Mouse (Mus musculus): Measurements from ENCODE around the gene Eml5.

Eml5 gene

DNA sequence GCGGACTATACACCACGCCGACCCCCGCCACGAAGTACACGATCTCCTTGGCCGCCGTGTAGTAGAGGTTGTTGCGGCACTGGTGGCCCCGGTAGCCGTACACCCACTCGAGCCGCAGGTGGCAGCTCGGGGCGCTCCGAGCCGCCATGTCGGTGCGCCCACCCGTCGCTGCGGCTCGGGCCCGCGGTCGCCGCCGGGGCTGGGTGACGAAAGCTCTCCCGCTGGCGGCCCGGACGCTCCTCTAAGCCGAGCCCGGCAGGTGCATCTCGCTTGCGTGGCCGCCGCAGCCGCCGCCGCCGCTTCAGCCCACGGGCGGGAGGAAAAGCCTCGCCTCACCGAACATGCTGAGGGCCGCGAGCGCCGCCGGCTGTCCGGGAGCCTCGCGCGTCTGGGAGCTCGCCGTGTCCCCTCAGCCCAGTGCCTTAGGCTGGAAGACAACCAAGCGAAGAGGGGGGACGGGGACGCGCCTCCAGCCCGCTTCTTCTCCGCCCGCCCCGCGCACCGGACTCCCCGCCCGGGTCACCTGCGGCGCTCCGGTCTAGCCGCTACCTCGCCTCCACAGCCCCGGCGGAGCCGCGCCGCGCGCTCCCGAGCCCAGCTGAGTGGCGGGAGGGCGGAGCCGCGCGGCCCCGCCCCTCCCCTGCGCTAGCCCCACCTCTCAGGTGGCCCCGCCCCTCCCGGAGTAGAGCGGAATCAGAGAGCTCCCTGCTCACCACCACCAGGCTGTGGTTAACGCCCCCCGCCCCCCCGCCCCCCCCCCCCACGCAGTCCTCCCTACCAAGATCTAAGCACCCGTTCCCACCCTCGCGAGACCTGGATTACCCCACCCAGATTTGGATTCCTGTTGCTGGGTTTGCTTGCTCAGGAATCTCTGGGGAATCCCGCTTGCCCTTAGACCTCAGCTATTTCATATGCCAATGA, at the start of gene Eml5:
TSS of gene Eml5 (minus strand) at position 604 of the 921 bp plus-strand sequence.
- DNase-seq (ENCODE audit: low spot score) = peak; percentile 90

DNA sequence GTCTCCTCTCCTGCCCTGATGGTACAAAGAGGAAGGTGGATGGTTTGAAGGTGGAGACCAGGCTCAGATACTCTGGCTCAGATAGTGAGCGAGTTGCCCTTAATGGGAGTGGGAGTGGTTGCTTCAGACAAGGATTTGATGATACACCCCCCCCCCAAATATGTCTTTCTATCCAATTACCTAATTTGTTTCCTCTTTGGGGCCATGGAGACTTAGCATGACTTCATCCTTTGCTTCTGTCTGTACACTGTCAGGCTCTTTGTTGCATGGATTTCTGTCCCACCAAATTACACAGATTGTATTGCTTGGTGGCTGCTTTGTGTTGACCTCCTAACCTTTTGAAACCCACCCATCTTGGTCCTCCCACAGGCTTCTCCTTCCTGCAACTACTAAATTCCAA, 31.6 kb upstream of the Eml5 start:
- no peak for DNase-seq (ENCODE audit: low spot score)

DNA sequence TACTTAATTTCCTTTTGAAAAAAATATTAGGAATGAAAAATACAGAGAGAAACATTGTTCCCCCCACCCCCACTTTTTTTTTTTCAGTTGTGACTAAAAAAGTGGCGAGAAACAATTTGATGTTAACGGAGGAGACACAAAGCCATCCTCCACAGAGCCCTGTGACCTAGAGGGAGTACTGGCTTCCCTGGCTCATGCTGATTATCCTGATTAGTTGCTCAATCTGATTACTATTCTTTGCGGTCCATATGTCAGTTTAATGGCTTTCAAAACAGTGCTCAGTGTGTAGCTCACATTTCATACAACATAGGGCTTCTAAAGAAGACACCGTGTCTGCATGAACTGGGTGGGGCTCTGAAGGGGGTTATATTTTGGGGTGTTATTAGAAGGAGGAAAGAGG, 31.2 kb upstream of the Eml5 start:
- DNase-seq (ENCODE audit: low spot score) = no peak

DNA sequence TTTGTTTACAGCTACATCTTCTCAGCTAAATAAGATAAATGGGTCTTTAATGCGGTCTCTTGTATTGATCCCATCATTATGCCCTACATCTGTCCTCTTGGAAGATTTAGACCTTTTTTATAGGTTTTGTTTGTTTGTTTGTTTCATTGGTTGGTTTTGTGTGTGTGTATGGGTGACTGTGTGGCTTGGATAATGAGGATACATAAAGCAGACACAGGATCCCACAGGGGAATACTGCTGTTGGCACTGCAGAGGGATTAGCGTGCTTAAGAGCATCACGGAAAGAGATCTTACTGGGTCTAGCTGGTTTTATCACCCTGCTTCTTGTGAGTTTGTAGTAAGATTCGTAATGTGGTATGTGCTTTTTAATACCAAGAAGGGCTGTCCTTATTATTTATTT, 29.9 kb upstream of the Eml5 start:
- DNase-seq (ENCODE audit: low spot score) = no peak

DNA sequence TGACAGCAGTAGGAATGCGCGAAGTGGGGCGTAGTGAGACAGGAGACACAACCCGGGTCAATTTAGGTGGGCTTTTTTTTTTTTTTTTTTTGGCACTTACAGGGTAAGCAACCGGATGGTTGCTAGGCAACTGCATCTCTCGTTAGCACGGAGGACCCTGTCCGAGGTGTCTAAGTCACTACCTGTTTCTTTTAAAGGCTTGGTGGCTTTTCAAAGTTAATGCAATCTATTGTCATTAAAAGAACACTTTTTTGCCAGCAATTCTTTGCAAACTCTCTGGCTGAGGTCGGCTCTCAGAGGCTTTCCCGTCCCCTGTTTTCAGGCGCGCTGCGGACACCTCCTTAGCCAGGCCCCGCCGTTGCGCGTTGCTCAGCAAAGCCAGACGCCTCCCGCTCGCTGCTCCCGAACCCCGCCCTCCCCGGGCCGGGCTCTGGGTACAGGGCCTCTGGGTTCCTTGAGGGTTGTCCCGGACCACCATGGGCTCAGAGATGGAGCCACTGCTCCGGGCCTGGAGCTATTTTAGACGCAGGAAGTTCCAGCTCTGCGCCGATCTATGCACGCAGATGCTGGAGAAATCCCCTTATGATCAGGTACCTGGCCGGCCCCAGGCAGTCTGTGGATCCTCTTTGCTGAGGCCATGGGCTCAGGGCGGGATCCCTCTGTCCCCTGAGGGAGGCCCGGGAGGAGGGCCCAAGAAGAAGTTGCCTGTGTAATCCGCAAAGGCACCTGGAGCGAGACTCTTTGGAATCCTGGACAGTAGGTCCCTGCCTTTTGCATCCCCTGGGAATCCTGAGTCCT, 19.1 kb upstream of the Eml5 start, which contains the start of gene Ttc8:
TSS of gene Ttc8 (plus strand) at position 381 of the 798 bp plus-strand sequence.
- DNase-seq (ENCODE audit: low spot score) = peak; percentile 92

DNA sequence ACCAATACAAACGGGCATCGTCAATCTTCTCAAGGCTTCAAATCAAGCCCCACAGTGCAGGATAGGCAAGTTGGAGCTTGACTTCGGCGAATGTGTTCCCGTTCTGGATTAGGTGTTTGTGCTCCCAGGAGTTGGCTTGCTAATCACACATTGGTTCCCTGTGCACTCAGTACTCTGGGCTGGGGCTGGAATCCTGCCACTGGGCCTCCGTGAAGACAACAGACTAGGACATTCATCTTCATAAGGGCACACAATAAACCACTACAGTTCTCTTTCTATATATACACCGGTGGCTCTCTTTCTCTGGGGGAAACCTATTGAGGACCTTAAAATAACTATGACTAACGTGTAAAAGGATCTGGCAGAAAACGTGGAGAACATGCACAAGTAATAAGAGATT, 8.8 kb upstream of the Eml5 start:
- DNase-seq (ENCODE audit: low spot score) = no peak

DNA sequence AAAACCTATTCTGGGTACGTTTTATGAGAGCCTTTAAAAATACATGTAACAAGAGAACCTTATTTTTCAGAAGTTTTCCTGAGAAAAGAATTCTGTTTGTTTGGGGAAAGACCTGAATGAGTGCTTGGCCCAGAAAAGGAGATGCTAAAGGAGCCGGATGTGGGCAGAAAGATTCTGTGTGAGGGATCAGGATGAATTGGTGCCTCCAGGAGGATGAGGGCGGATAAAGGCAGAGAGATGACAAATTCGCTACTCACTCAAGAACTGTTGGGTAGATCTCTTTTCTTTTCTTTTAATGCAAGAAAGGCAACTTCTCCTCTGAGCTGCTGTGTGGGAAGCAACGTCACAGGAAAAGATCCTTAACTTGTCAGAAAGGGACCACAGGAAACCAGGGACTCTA, 4.2 kb upstream of the Eml5 start:
- no peak for DNase-seq (ENCODE audit: low spot score)

DNA sequence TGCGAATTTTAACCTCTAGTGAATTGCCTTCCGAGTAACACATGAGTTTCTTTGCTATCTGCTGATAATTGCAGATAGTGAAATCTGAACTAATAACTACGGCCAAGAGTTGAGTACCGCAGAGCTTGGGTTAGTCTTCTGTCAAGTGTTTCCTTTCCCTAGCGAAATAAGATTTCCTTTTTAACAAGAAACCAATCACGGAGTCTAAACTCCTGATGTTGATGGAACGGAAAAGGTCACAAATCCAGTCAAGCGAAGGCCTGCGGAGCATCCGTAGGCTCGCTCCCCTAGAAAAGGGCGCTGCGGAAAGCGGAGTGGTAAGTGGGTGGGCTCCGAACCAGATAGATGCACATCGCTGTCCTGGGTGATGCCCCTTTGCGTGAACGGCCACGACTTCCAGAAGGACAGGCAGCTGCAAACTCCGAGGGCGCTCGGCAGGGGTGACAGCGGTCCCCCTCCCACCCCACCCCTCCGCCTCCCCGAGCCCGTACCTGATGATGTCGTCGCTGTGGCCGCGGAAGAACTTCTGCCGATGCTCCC, 873 bp downstream of the Eml5 start:
- peak; percentile 50 for DNase-seq (ENCODE audit: low spot score)

DNA sequence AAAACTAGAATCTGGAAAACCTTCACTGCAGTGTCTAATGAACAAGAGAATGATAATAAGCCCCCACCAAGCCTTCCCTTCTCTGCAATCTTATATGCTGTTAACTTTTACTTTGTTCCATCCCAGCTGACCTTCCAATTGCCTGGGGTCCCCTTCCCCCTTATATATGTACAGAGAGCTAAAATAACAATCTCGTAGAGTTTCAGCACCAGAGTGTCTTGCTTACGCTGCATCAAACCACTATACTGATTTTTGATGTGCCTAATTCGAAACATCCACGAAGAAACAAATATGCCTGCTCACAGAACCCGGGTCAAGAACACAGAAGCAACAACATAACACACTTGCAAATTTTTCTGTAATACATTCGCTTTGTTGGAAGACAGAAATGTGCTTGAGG, 1.6 kb downstream of the Eml5 start:
- DNase-seq (ENCODE audit: low spot score) = no peak

DNA sequence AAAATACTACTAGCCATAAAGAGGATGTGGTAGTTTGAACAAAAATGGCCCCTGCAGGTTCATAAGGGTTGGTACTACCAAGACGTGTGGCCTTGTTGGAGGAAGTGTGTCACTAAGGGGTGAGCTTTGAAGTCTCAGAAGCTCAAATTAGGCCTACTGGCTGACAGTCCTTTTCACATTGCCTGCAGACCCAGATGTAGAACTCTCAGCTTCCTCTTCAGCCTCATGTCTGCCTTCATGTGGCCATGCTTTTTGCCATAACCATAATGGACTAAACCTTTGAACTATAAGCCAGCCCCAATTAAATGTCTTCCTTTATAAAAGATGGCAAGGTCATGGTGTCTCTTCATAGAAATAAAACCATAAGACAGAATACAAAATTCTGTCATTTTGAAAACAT, 4.5 kb downstream of the Eml5 start:
- no peak for DNase-seq (ENCODE audit: low spot score)

DNA sequence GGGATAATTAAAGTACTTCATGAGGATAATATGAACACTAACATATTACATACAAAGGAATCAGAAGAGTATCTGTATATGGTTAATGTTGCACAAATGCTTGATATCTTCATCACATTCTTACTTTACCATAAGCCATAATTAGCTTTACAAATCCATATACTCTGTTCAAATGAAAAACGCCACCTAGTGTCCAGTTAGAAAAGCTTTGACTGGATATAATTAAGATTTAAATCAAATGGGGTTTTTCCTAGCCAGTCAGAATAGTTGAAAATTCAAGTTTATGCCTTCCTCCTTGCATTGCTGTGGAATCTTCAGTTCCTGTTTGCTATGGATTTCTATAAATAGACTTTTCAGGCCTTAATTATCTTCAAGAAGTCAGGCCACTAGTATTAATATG, 16.8 kb downstream of the Eml5 start:
- DNase-seq (ENCODE audit: low spot score) = no peak

DNA sequence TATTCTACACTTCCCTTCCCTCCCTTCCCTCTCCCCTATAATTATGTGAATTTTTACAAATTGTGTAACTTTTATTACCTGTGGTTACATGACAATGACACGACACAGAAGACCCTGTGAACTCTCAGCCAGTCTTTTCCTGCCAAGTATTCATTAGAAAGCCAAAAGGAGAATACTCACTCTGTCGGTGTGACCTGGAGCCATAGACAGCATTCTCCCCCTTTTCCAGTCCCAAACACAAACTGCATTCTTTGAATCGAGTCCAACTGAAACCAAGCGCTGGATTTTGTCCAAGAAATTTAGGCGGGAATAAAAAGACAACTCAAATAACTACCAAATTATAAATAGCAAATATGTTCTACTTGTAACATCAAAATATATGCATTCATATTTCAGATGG, 19.5 kb downstream of the Eml5 start:
- DNase-seq (ENCODE audit: low spot score) = no peak

DNA sequence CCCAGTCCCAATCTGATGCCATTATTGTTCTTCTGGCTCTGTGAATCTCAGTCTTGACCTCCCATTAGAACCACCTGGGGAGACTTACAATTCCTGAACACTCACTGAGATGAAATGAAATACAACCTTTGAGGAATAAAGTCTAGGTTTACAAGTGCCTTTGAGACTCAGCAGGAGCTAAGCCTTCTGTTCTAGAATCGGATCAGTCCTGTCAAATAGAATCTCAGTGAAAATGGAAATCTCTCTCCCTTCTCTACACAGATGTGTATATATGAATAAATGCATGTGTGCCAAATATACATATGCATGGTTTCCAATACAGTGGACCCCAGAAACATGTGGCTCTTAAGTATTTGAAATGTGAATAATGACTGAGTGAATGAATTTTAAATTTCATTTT, 22.6 kb downstream of the Eml5 start:
- no peak for DNase-seq (ENCODE audit: low spot score)

DNA sequence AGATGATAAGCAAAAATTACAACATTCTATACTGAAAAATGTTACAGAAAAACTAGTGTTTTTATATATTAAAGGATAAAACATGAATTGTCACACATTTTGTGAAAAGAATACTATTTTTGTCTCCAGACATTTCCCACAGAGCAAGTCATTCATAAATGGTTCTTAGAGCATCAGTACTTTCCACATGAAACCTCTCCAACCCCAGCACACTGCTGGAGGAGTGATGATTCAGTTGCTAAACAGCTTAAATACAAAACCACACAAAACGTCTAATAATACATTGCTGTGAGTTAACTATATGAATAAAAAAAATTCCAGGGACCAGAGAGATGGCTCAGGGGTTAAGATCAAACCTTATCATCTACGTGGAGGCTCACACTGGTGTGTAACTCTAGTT, 26.1 kb downstream of the Eml5 start:
- DNase-seq (ENCODE audit: low spot score) = no peak

DNA sequence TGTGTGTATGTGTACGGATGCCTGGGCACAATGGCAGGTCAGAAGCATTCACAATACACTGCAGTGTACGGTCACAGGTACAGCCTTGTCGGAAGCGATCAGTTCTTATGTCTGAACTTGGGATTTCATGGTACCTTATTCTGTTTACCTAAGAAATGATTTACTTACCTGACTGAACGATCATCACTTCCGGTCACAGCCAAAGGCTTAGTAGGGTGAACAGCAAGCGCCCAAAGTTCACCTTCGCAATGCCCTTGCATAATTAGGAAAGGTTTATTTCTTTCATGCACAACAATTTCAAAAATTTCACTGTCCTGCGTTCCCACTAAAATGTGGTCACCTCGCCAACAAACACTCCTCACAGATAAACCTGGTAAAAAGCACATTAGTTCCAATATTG, 28.4 kb downstream of the Eml5 start:
- no peak for DNase-seq (ENCODE audit: low spot score)

DNA sequence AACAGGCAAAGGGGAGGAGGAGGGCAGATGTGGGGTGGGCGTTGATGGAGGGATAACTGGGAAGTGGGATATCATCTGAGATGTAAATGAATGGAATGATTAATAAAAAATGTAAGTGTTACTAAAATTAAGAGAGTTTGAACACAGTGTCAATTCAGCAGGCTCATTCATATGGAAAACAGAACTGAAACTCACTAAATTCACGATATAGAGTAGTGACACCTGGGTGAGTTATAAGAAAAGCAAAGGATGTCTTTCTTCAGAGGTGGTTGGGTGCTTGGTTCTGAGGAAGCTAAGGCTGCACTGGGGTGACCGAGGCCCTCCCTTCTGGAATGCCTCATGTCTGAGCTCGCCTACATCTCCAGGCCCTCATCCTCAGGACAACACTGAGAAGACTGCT, 37.8 kb downstream of the Eml5 start:
- no peak for DNase-seq (ENCODE audit: low spot score)

DNA sequence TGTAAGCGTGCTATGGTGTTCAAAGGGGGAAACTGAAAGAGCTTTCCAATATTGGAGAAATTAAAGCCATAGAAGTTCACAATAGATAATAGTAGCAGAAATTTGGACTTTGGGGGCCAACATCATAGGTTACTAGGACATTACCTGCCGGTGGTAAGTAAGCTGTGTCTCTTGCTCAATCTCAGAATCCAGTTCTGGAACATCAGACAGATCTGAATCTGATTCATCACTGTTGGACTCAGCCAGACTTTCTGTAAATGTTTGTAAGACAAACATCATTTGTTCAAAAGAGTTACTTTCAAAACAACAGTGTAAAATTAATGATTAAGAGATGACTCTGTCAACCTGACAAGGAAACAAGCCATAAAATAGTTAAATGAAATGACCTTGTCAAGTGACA, 41.0 kb downstream of the Eml5 start:
- no peak for DNase-seq (ENCODE audit: low spot score)

DNA sequence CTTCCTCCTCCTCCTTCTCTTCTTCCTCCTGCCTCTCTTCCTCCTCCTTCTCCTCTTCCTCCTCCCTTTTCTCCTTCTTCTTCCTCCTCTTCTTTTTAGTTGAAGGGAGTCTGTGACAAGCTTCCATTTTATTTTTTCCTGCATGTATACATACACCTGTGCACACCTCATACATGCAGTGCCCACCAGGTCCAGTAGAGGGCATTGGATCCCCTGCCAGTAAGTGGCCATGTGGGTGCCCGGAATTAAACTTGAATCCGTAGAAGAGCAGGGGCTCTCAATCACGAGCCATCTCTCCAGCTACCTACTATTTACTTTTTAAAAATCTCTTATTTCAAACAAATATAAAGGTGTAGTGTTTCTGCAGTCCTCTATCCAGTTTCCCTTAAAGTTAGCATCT, 50.5 kb downstream of the Eml5 start:
- peak; percentile 65 for DNase-seq (ENCODE audit: low spot score)

DNA sequence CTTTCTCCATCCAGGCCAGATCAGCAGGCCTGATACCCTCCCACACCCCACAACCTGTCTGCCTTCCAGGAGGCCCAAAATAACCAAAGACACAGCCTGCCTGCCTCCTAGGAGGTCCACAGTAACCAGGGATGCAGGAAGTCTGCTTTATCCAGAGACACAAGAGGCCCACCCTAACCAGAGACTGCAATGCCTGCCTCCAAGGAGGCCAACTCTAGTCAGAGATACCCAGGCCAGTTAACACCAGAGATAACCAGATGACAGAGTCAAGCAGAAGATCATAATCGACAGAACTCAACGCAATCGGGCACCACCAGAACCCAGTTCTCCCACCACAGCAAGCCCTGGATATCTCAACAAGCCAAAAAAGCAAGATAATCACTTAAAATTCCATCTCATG, 56.5 kb downstream of the Eml5 start:
- DNase-seq (ENCODE audit: low spot score) = no peak

DNA sequence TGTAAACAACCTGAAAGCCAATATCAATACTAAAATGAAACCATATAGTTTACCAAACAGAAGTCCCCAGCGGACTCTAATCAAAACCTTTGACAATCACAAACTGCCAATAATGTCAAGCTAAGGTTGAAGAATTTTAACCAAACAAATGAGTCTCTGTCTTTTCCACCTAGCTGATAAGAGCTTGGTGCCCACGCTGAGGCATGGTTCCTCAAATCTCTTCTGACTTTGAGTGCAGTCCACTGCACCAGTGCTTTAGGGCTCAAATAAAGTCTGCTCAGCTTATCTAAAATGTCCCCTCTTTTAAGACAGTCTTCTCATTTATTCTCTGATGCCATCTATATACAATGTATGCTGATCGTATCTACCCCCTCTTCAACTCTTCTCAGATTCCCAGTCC, 61.1 kb downstream of the Eml5 start:
- DNase-seq (ENCODE audit: low spot score) = no peak

DNA sequence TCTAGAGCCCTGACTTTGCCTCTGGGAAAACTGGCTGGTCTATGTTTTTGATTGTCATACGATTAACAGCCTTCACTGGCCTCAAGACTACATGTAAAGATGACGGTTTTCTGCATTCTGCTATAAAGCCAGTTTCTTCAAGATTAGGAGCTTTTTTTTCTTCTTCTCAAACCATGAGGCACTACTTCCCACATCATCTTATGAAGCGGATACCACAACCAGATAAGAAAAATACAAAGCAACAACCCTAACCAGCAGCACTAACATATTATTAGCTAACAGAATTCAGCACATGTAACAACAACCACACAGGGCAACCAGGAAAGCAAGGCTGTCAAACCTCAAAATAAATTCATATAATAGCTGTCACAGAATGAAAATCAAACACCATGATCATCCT, 63.3 kb downstream of the Eml5 start:
- DNase-seq (ENCODE audit: low spot score) = no peak

DNA sequence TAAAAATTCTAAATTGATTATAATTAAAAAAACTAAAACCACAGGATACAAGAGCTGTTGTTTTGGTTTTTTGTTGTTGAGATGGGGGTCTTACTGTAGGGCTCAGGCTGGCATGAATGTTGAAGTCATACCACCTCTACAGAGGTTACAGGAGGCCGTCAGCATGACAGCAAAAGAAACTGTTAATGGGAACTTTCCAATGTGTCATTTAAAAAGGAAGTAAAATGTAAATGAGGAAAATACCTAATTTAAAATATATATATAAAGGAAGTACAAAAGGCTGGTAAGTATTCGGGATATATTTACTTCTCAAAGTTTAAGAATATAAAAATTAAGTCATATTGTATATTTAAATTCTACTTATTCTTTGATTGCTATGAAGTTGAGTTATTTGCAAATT, 65.8 kb downstream of the Eml5 start:
- no peak for DNase-seq (ENCODE audit: low spot score)

DNA sequence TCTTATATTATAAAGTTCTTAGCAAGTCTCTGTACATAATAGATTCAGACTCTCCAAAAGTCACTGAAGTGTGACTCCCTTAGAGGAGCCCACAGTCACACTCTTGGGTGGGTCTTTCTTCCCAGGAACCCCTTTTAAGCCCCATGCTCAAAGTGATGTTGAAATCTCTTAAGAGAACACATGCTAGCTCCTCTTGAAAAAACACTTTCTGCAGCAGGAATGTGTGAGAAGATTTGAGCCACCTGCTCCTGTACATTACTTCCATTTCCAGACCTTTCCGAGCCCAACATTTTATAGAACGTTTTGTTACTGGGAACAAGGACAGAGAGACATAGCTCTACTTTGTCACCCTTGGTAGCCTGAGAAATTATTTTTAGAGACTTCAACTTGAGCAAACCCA, 66.4 kb downstream of the Eml5 start:
- DNase-seq (ENCODE audit: low spot score) = no peak
